Mouse (Mus musculus): ENCODE data around the gene Hsdl1.
A peak's percentile ranks its signal among the peaks of the same experiment; 100 is the strongest.

The Hsdl1 gene

GRCm38 (mm10) chr8:119580441-119581161 lies 5.6 kb upstream of the Hsdl1 start:
- DNase-seq (ENCODE audit: inconsistent ontology term) = no peak

- DNase-seq (ENCODE audit: inconsistent ontology term) = no peak
These were observed 4.1 kb upstream of the Hsdl1 start for GRCm38 (mm10) chr8:119579096-119579495.

GRCm38 (mm10) chr8:119575366-119575726 lies 363 bp upstream of the Hsdl1 start:
- DNase-seq (ENCODE audit: inconsistent ontology term) = no peak

GRCm38 (mm10) chr8:119572411-119572810 lies 2.6 kb downstream of the Hsdl1 start:
- DNase-seq (ENCODE audit: inconsistent ontology term) = no peak

GRCm38 (mm10) chr8:119571135-119571534 lies 3.8 kb downstream of the Hsdl1 start:
- no peak for DNase-seq (ENCODE audit: inconsistent ontology term)

- no peak for DNase-seq (ENCODE audit: inconsistent ontology term)
These were observed 5.1 kb downstream of the Hsdl1 start for GRCm38 (mm10) chr8:119569881-119570280.

GRCm38 (mm10) chr8:119568951-119569350 lies 6.0 kb downstream of the Hsdl1 start:
- no peak for DNase-seq (ENCODE audit: inconsistent ontology term)

GRCm38 (mm10) chr8:119568251-119568650 lies 6.7 kb downstream of the Hsdl1 start:
- no peak for DNase-seq (ENCODE audit: inconsistent ontology term)

GRCm38 (mm10) chr8:119566367-119566766 lies 8.6 kb downstream of the Hsdl1 start:
- DNase-seq (ENCODE audit: inconsistent ontology term) = no peak

- no peak for DNase-seq (ENCODE audit: inconsistent ontology term)
These were observed 11.1 kb downstream of the Hsdl1 start for GRCm38 (mm10) chr8:119563849-119564251.

GRCm38 (mm10) chr8:119559402-119559720 lies 15.6 kb downstream of the Hsdl1 start:
- DNase-seq (ENCODE audit: inconsistent ontology term) = no peak

GRCm38 (mm10) chr8:119558603-119559401 lies 16.2 kb downstream of the Hsdl1 start, which contains the start of gene Mbtps1:
Mbtps1 (minus strand) TSS chr8:119558735.
- peak; percentile 99 for DNase-seq (ENCODE audit: inconsistent ontology term)

- no peak for DNase-seq (ENCODE audit: inconsistent ontology term)
These were observed 17.0 kb downstream of the Hsdl1 start for GRCm38 (mm10) chr8:119557821-119558602.

GRCm38 (mm10) chr8:119557132-119557531 lies 17.9 kb downstream of the Hsdl1 start:
- peak; percentile 24 for DNase-seq (ENCODE audit: inconsistent ontology term)

- DNase-seq (ENCODE audit: inconsistent ontology term) = peak; percentile 25
These were observed 19.1 kb downstream of the Hsdl1 start for GRCm38 (mm10) chr8:119555861-119556260.

GRCm38 (mm10) chr8:119552967-119553366 lies 22.0 kb downstream of the Hsdl1 start:
- no peak for DNase-seq (ENCODE audit: inconsistent ontology term)

GRCm38 (mm10) chr8:119548560-119549113 lies 26.3 kb downstream of the Hsdl1 start:
- DNase-seq (ENCODE audit: inconsistent ontology term) = peak; percentile 54

- no peak for DNase-seq (ENCODE audit: inconsistent ontology term)
These were observed 27.8 kb downstream of the Hsdl1 start for GRCm38 (mm10) chr8:119547019-119547691.

- no peak for DNase-seq (ENCODE audit: inconsistent ontology term)
These were observed 29.2 kb downstream of the Hsdl1 start for GRCm38 (mm10) chr8:119545791-119546190.

- DNase-seq (ENCODE audit: inconsistent ontology term) = no peak
These were observed 29.8 kb downstream of the Hsdl1 start for GRCm38 (mm10) chr8:119545180-119545579.

GRCm38 (mm10) chr8:119544606-119545005 lies 30.4 kb downstream of the Hsdl1 start:
- no peak for DNase-seq (ENCODE audit: inconsistent ontology term)

Measured in Muller cell, postnatal 12 days (primary cell).